Mouse (Mus musculus): ENCODE data around the gene Gm8994. TPM values are rescaled to one million over a fixed set of nuclear protein-coding genes. Genes with fewer than 3 reads are reported as not detected.
"Not testable (repeated sequence)": the region's sequence is repeated elsewhere in the genome, so short reads cannot be mapped to it uniquely, and the experiment has no call there.

Gm8994 gene
- not detected in 2 replicates for polyA plus RNA-seq (2015; fragmentation: Nextera tagmentation; extraction: Ambion mirVana)

- not testable (repeated sequence) for H3K27ac ChIP-seq; H3K27me3 ChIP-seq; H3K9me3 ChIP-seq; ATAC-seq (ENCODE audit: borderline replicate concordance, extremely low read depth, low FRiP score, low TSS enrichment); H3K9ac ChIP-seq; H3K4me2 ChIP-seq; H3K4me3 ChIP-seq; H3K36me3 ChIP-seq; H3K4me1 ChIP-seq
- WGBS: 90% methylated on average over 4 of the region's 4 CpGs
These were observed at the start of gene Gm8994 for GRCm38 (mm10) chr6:136327239-136327638. Gene Gm8994, plus strand, starts transcription at chr6:136327539.

DNA sequence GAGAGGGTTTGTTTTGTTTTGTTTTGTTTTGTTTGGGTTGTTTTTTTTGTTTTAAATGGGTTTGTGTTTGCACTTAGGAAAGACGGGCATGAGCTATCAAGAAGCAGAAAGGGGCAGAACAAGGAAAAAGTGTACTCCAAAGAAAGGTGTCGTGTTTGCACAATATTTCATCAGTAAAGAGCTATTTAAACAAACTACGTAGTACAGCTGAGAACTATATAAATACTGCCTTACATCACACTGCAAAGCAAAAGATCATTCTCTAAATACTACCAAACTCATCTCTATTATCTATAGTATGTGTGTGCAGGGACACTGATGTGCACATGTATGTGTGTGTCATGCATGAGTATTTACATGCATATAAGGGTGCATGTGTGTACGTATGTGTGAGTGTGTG, 49.7 kb upstream of the Gm8994 start:
- Histone ChIP-seq H3K36me3 (no peaks in the 10 kb centered on the region), H3K9ac (no peak overlapping the region), H3K4me2 (no peak overlapping the region), H3K4me1 (0 out of 2 replicates have a peak, but pooled peaks cover 6% of the 10 kb centered on the region), H3K27ac (no peak overlapping the region), H3K27me3 (no peaks in the 10 kb centered on the region), H3K9me3 (no peaks in the 10 kb centered on the region), H3K4me3 (no peak overlapping the region)
- WGBS: 37% methylated on average over 4 of the region's 4 CpGs
- no peak for ATAC-seq (ENCODE audit: borderline replicate concordance, extremely low read depth, low FRiP score, low TSS enrichment)

GRCm38 (mm10) chr6:136284565-136284964, 42.8 kb upstream of the Gm8994 start:
- no peak overlapping the region for H3K9ac ChIP-seq
- WGBS: 71% methylated on average over 8 of the region's 8 CpGs
- H3K9me3 ChIP-seq: no peaks in the 10 kb centered on the region
- no peaks in the 10 kb centered on the region for H3K4me1 ChIP-seq
- no peak overlapping the region for H3K27ac ChIP-seq
- H3K36me3 ChIP-seq: no peaks in the 10 kb centered on the region
- no peaks in the 10 kb centered on the region for H3K27me3 ChIP-seq
- no peak overlapping the region for H3K4me2 ChIP-seq
- ATAC-seq (ENCODE audit: borderline replicate concordance, extremely low read depth, low FRiP score, low TSS enrichment): no peak
- no peak overlapping the region for H3K4me3 ChIP-seq

DNA sequence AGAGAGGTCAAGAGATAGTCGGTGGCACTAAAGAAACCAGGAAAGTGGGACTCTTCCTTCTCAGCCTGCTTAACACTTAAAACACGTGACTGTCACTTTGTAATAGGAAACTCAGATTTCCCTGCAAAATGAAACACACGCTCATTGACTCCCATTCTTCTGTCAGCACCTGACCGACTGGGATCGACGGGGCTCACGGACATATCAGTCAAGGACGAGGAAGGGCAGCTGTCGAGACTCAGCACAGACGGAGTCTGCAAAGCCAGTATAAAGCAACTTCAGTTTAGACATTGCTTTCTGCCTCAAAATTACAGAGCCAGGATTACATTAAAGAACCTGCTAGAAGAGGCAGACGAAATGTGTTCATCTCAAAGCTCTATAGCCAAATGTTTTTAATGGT, 41.2 kb upstream of the Gm8994 start:
- no peak overlapping the region for H3K27ac ChIP-seq
- H3K36me3 ChIP-seq: no peaks in the 10 kb centered on the region
- no peak for ATAC-seq (ENCODE audit: borderline replicate concordance, extremely low read depth, low FRiP score, low TSS enrichment)
- H3K9me3 ChIP-seq: no peaks in the 10 kb centered on the region
- no peak overlapping the region for H3K9ac ChIP-seq
- no peaks in the 10 kb centered on the region for H3K4me1 ChIP-seq
- no peaks in the 10 kb centered on the region for H3K27me3 ChIP-seq
- 47% methylated on average over 11 of the region's 11 CpGs for WGBS
- H3K4me2 ChIP-seq: no peak overlapping the region
- H3K4me3 ChIP-seq: no peak overlapping the region

- Histone ChIP-seq H3K4me2 (no peak overlapping the region), H3K27ac (no peak overlapping the region), H3K4me1 (no peaks in the 10 kb centered on the region), H3K9ac (no peak overlapping the region), H3K36me3 (no peaks in the 10 kb centered on the region), H3K4me3 (no peak overlapping the region), H3K27me3 (no peaks in the 10 kb centered on the region), H3K9me3 (no peaks in the 10 kb centered on the region)
- 72% methylated on average over 4 of the region's 4 CpGs for WGBS
- no peak for ATAC-seq (ENCODE audit: borderline replicate concordance, extremely low read depth, low FRiP score, low TSS enrichment)
These were observed 40.8 kb upstream of the Gm8994 start for GRCm38 (mm10) chr6:136286589-136286988.

DNA sequence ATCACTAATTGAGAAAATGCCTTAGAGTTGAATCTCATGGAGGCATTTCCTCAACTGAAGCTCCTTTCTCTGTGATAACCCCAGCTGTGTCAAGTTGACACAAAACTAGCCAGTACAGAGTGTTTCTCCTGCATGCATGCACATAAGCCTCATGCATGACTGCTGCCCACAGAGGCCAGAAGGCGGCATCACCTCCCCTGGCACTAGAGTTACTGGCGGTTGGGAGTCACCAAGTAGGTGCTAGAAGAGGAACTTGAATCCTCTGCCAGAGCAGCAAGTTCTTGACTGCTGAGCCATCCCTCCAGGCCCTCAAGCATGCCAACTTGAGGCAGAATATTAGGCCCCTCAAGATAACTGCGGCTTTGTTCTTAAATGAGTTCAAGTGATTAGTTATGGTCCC, 35.9 kb upstream of the Gm8994 start:
- no peak overlapping the region for H3K9ac ChIP-seq
- no peaks in the 10 kb centered on the region for H3K9me3 ChIP-seq
- H3K36me3 ChIP-seq: no peaks in the 10 kb centered on the region
- no peaks in the 10 kb centered on the region for H3K4me1 ChIP-seq
- no peaks in the 10 kb centered on the region for H3K27me3 ChIP-seq
- H3K27ac ChIP-seq: peak overlapping the region; percentile 82
- WGBS: 68% methylated on average over 3 of the region's 3 CpGs
- H3K4me3 ChIP-seq: no peak overlapping the region
- ATAC-seq (ENCODE audit: borderline replicate concordance, extremely low read depth, low FRiP score, low TSS enrichment): no peak
- H3K4me2 ChIP-seq: no peak overlapping the region

DNA sequence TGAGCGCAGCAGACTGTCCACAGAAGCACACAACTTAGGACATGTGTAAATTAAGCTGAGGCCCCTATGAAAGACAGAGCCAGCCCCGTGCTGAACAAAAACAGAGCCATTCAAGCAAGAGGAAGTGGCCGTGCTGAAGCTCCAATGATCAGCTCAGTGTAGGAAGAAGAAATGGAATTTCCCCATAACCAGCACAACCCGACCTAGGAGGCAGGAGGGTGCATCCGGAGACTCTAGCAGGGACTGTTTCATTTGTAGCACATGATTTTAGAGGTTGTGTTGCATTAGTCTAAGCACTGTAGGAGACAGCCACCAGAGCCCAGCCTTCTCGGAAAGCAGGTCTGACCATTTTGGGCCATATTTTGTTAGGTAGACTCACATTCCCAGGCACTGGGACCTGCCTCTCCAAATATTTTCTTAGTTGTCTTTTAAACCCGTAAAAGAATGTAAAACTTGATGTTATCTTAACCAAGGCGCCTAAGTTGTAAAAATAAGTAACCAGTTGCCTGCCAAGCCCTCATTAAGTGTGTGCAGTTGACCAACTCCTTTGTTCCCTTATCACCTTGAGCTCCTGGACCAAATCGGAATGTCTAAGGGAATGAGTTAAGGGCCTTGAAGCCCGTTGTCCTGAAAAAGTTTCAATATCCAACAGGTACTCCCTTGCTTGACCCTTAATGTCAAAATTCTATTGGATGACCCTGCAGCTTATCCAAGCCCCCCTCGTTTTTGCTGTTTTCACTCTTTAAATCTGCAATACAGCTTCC, 35.2 kb upstream of the Gm8994 start:
- H3K27ac ChIP-seq: peak overlapping the region; percentile 82
- 49% methylated on average over 11 of the region's 11 CpGs for WGBS
- peak overlapping the region; percentile 6; the same call in 1 of the 2 replicates for H3K4me2 ChIP-seq

GRCm38 (mm10) chr6:136293700-136294099, 33.6 kb upstream of the Gm8994 start:
- Histone ChIP-seq H3K4me1 (no peaks in the 10 kb centered on the region), H3K9ac (no peak overlapping the region), H3K36me3 (no peaks in the 10 kb centered on the region), H3K9me3 (no peaks in the 10 kb centered on the region), H3K4me3 (no peak overlapping the region), H3K27me3 (no peaks in the 10 kb centered on the region), H3K27ac (no peak overlapping the region), H3K4me2 (no peak overlapping the region)
- ATAC-seq (ENCODE audit: borderline replicate concordance, extremely low read depth, low FRiP score, low TSS enrichment): no peak
- WGBS: 86% methylated on average over 6 of the region's 6 CpGs

More for the DNA sequence above, 35.2 kb upstream of the Gm8994 start:
- no peaks in the 10 kb centered on the region for H3K4me1 ChIP-seq
- ATAC-seq (ENCODE audit: borderline replicate concordance, extremely low read depth, low FRiP score, low TSS enrichment): peak; percentile 52; the same call in 1 of the 2 replicates
- H3K4me3 ChIP-seq: no peak overlapping the region
- no peaks in the 10 kb centered on the region for H3K9me3 ChIP-seq
- H3K36me3 ChIP-seq: no peaks in the 10 kb centered on the region
- H3K9ac ChIP-seq: no peak overlapping the region
- H3K27me3 ChIP-seq: no peaks in the 10 kb centered on the region

- H3K4me2 ChIP-seq: no peak overlapping the region
- H3K9ac ChIP-seq: no peak overlapping the region
- H3K4me1 ChIP-seq: no peaks in the 10 kb centered on the region
- H3K9me3 ChIP-seq: no peaks in the 10 kb centered on the region
- 73% methylated on average over 4 of the region's 4 CpGs for WGBS
- no peaks in the 10 kb centered on the region for H3K27me3 ChIP-seq
- H3K4me3 ChIP-seq: no peak overlapping the region
- H3K27ac ChIP-seq: no peak overlapping the region
- H3K36me3 ChIP-seq: no peaks in the 10 kb centered on the region
- ATAC-seq (ENCODE audit: borderline replicate concordance, extremely low read depth, low FRiP score, low TSS enrichment): no peak
These were observed 31.5 kb upstream of the Gm8994 start for GRCm38 (mm10) chr6:136295821-136296220.

- Histone ChIP-seq H3K4me2 (no peak overlapping the region), H3K4me1 (no peaks in the 10 kb centered on the region), H3K4me3 (no peak overlapping the region), H3K36me3 (no peaks in the 10 kb centered on the region), H3K27ac (no peak overlapping the region), H3K9ac (no peak overlapping the region), H3K9me3 (no peaks in the 10 kb centered on the region), H3K27me3 (no peaks in the 10 kb centered on the region)
- WGBS: 64% methylated on average over 2 of the region's 2 CpGs
- ATAC-seq (ENCODE audit: borderline replicate concordance, extremely low read depth, low FRiP score, low TSS enrichment): no peak
These were observed 31.1 kb upstream of the Gm8994 start for GRCm38 (mm10) chr6:136296251-136296650.

DNA sequence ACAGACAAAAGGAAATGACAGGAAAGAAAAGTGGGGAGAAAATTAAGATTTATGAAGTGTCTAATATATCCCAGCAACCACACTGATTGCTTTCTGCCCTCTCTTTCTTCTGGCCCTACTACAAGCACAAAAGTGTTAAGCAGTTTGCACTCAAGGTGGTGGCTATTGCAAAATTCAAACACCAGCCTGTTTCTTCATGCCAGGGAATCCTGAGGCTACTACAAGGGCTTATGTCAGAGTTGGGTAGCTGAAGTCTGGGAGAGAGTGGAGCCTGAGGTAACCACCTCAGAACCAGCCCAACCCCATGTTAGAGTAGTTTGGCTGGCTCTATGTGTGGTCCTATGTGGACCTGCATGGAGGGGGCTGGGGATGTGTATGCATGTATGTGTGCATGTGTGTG, 23.8 kb upstream of the Gm8994 start:
- H3K9ac ChIP-seq: no peak overlapping the region
- no peak for ATAC-seq (ENCODE audit: borderline replicate concordance, extremely low read depth, low FRiP score, low TSS enrichment)
- no peaks in the 10 kb centered on the region for H3K36me3 ChIP-seq
- H3K27me3 ChIP-seq: no peaks in the 10 kb centered on the region
- H3K9me3 ChIP-seq: no peaks in the 10 kb centered on the region
- no peaks in the 10 kb centered on the region for H3K4me1 ChIP-seq
- H3K4me3 ChIP-seq: no peak overlapping the region
- no peak overlapping the region for H3K27ac ChIP-seq
- H3K4me2 ChIP-seq: no peak overlapping the region

DNA sequence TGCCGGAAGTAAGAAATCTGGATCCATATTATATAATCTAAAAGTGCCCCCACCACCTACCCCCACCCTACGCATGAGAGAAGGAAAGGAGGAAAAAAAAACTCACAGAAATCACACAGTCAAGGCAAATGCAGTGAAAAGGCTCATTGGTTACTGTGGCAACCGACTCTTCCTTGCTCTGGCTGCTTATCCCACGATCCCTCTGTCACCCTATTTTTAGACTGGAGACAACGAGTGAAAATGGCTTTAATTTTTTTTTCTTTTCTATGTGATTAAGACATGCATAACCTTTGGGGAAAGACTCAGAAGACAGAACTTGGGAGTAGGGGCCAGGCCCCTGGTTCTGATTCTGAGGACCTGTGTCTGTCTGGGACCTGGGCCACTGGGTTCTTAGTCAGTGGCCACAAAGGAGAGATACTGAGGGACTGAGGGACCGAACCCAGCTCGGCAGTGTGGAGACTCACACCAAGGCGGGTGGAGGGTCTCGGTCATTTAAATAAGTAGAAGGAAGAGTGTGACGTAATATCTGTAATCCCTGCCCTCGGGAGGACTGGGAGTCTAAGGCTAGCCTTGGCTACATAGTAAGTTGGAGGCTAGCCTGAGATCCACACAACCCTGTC, 22.9 kb upstream of the Gm8994 start:
- no peaks in the 10 kb centered on the region for H3K36me3 ChIP-seq
- H3K27me3 ChIP-seq: no peaks in the 10 kb centered on the region
- no peak overlapping the region for H3K4me2 ChIP-seq
- no peak for ATAC-seq (ENCODE audit: borderline replicate concordance, extremely low read depth, low FRiP score, low TSS enrichment)
- no peaks in the 10 kb centered on the region for H3K4me1 ChIP-seq
- no peak overlapping the region for H3K27ac ChIP-seq
- H3K9ac ChIP-seq: no peak overlapping the region
- H3K4me3 ChIP-seq: no peak overlapping the region
- 68% methylated on average over 11 of the region's 11 CpGs for WGBS
- H3K9me3 ChIP-seq: no peaks in the 10 kb centered on the region
